Mouse (Mus musculus): Measurements from ENCODE around the gene Ubr7. TPM values are rescaled to one million over a fixed set of nuclear protein-coding genes. Genes with fewer than 3 reads are reported as not detected.

Ubr7 gene
- polyA plus RNA-seq, 1 experiment from 2014 or later, result 34.7 TPM

GRCm38 (mm10) chr12:102757055-102757688 is 595 bp upstream of the Ubr7 start:
- Histone ChIP-seq H3K9me3 (replicated peaks; ENCODE audit: control insufficient read depth, low read length, poor library complexity, severe bottlenecking) (no peaks in the 10 kb centered on the region), H3K4me2 (ENCODE audit: low read length) (peak overlapping the region; percentile 64), H3K27ac (ENCODE audit: low read length) (peak overlapping the region; percentile 92), H3K9ac (ENCODE audit: low read depth, low read length) (peak overlapping the region; percentile 74), H3K4me3 (ENCODE audit: low read depth, low read length) (peak overlapping the region; percentile 88), H3K4me1 (ENCODE audit: control insufficient read depth, insufficient read depth, low read length) (peaks cover 20% of the 10 kb centered on the region), H3K36me3 (ENCODE audit: control insufficient read depth, insufficient read depth, low read length) (no peaks in the 10 kb centered on the region), H3K27me3 (ENCODE audit: control insufficient read depth, insufficient read depth, low read depth, low read length) (no peaks in the 10 kb centered on the region)
- WGBS, result 1% methylated on average over 46 of the region's 46 CpGs
- peak; percentile 0; the same call in 1 of the 2 replicates for ATAC-seq

- Histone ChIP-seq H3K36me3 (ENCODE audit: control insufficient read depth, insufficient read depth, low read length) (no peaks in the 10 kb centered on the region), H3K9me3 (replicated peaks; ENCODE audit: control insufficient read depth, low read length, poor library complexity, severe bottlenecking) (no peaks in the 10 kb centered on the region), H3K4me2 (ENCODE audit: low read length) (peak within 1 kb of the TSS; percentile 91), H3K4me3 (ENCODE audit: low read depth, low read length) (peak within 1 kb of the TSS; percentile 88), H3K9ac (ENCODE audit: low read depth, low read length) (peak within 1 kb of the TSS; percentile 87), H3K4me1 (ENCODE audit: control insufficient read depth, insufficient read depth, low read length) (peaks cover 20% of the 10 kb centered on the region), H3K27ac (ENCODE audit: low read length) (peak within 1 kb of the TSS; percentile 92), H3K27me3 (ENCODE audit: control insufficient read depth, insufficient read depth, low read depth, low read length) (no peaks in the 10 kb centered on the region)
- ATAC-seq, result no peak
- WGBS, result under 1% methylated on average over 10 of the region's 10 CpGs
Measured at GRCm38 (mm10) chr12:102758403-102758756, 613 bp downstream of the Ubr7 start, which contains the start of gene Gm20604. TSS of gene Gm20604 (minus strand) at chr12:102758672.

- Histone ChIP-seq H3K4me3 (ENCODE audit: low read depth, low read length) (peak overlapping the region; percentile 88), H3K27ac (ENCODE audit: low read length) (no peak overlapping the region), H3K9ac (ENCODE audit: low read depth, low read length) (peak overlapping the region; percentile 87), H3K4me2 (ENCODE audit: low read length) (peak overlapping the region; percentile 91), H3K27me3 (ENCODE audit: control insufficient read depth, insufficient read depth, low read depth, low read length) (no peaks in the 10 kb centered on the region), H3K36me3 (ENCODE audit: control insufficient read depth, insufficient read depth, low read length) (no peaks in the 10 kb centered on the region), H3K9me3 (replicated peaks; ENCODE audit: control insufficient read depth, low read length, poor library complexity, severe bottlenecking) (no peaks in the 10 kb centered on the region), H3K4me1 (ENCODE audit: control insufficient read depth, insufficient read depth, low read length) (peaks cover 20% of the 10 kb centered on the region)
- 0% methylated on average over 5 of the region's 5 CpGs for WGBS
- no peak for ATAC-seq
Measured at GRCm38 (mm10) chr12:102758936-102759335, 1.2 kb downstream of the Ubr7 start.

- 93% methylated on average over 3 of the region's 3 CpGs for WGBS
- no peaks in the 10 kb centered on the region for H3K9me3 ChIP-seq (replicated peaks; ENCODE audit: control insufficient read depth, low read length, poor library complexity, severe bottlenecking)
- H3K27me3 ChIP-seq (ENCODE audit: control insufficient read depth, insufficient read depth, low read depth, low read length), result no peaks in the 10 kb centered on the region
- peaks cover 11% of the 10 kb centered on the region for H3K4me1 ChIP-seq (ENCODE audit: control insufficient read depth, insufficient read depth, low read length)
- no peak overlapping the region for H3K4me3 ChIP-seq (ENCODE audit: low read depth, low read length)
- peaks cover 6% of the 10 kb centered on the region; the same call in 1 of the 2 replicates for H3K36me3 ChIP-seq (ENCODE audit: control insufficient read depth, insufficient read depth, low read length)
- H3K4me2 ChIP-seq (ENCODE audit: low read length), result no peak overlapping the region
- no peak overlapping the region for H3K27ac ChIP-seq (ENCODE audit: low read length)
- no peak for ATAC-seq
- no peak overlapping the region for H3K9ac ChIP-seq (ENCODE audit: low read depth, low read length)
Measured at GRCm38 (mm10) chr12:102761668-102762067, 3.9 kb downstream of the Ubr7 start.

GRCm38 (mm10) chr12:102763696-102764095 is 5.9 kb downstream of the Ubr7 start:
- Histone ChIP-seq H3K4me3 (ENCODE audit: low read depth, low read length) (no peak overlapping the region), H3K4me1 (ENCODE audit: control insufficient read depth, insufficient read depth, low read length) (peaks cover 6% of the 10 kb centered on the region), H3K36me3 (ENCODE audit: control insufficient read depth, insufficient read depth, low read length) (peaks cover 20% of the 10 kb centered on the region), H3K27me3 (ENCODE audit: control insufficient read depth, insufficient read depth, low read depth, low read length) (no peaks in the 10 kb centered on the region), H3K9me3 (replicated peaks; ENCODE audit: control insufficient read depth, low read length, poor library complexity, severe bottlenecking) (no peaks in the 10 kb centered on the region), H3K4me2 (ENCODE audit: low read length) (no peak overlapping the region), H3K27ac (ENCODE audit: low read length) (no peak overlapping the region), H3K9ac (ENCODE audit: low read depth, low read length) (no peak overlapping the region)
- no peak for ATAC-seq

- no peak overlapping the region for H3K4me2 ChIP-seq (ENCODE audit: low read length)
- H3K36me3 ChIP-seq (ENCODE audit: control insufficient read depth, insufficient read depth, low read length), result peaks cover 50% of the 10 kb centered on the region
- no peak overlapping the region for H3K4me3 ChIP-seq (ENCODE audit: low read depth, low read length)
- no peaks in the 10 kb centered on the region for H3K4me1 ChIP-seq (ENCODE audit: control insufficient read depth, insufficient read depth, low read length)
- ATAC-seq, result no peak
- 98% methylated on average over 4 of the region's 4 CpGs for WGBS
- no peak overlapping the region for H3K9ac ChIP-seq (ENCODE audit: low read depth, low read length)
- H3K27ac ChIP-seq (ENCODE audit: low read length), result no peak overlapping the region
- no peaks in the 10 kb centered on the region for H3K27me3 ChIP-seq (ENCODE audit: control insufficient read depth, insufficient read depth, low read depth, low read length)
- H3K9me3 ChIP-seq (replicated peaks; ENCODE audit: control insufficient read depth, low read length, poor library complexity, severe bottlenecking), result no peaks in the 10 kb centered on the region
Measured at GRCm38 (mm10) chr12:102769000-102769399, 11.2 kb downstream of the Ubr7 start.

- Histone ChIP-seq H3K4me2 (ENCODE audit: low read length) (no peak overlapping the region), H3K9ac (ENCODE audit: low read depth, low read length) (no peak overlapping the region), H3K27ac (ENCODE audit: low read length) (no peak overlapping the region), H3K9me3 (replicated peaks; ENCODE audit: control insufficient read depth, low read length, poor library complexity, severe bottlenecking) (no peaks in the 10 kb centered on the region), H3K4me3 (ENCODE audit: low read depth, low read length) (no peak overlapping the region), H3K4me1 (ENCODE audit: control insufficient read depth, insufficient read depth, low read length) (no peaks in the 10 kb centered on the region), H3K36me3 (ENCODE audit: control insufficient read depth, insufficient read depth, low read length) (peaks cover 52% of the 10 kb centered on the region), H3K27me3 (ENCODE audit: control insufficient read depth, insufficient read depth, low read depth, low read length) (no peaks in the 10 kb centered on the region)
- 95% methylated on average over 8 of the region's 8 CpGs for WGBS
- ATAC-seq, result no peak
Measured at GRCm38 (mm10) chr12:102771601-102772000, 13.8 kb downstream of the Ubr7 start.

GRCm38 (mm10) chr12:102772676-102773075 is 14.9 kb downstream of the Ubr7 start:
- no peak overlapping the region for H3K9ac ChIP-seq (ENCODE audit: low read depth, low read length)
- no peaks in the 10 kb centered on the region for H3K4me1 ChIP-seq (ENCODE audit: control insufficient read depth, insufficient read depth, low read length)
- 98% methylated on average over 5 of the region's 5 CpGs for WGBS
- no peak for ATAC-seq
- no peak overlapping the region for H3K4me3 ChIP-seq (ENCODE audit: low read depth, low read length)
- H3K36me3 ChIP-seq (ENCODE audit: control insufficient read depth, insufficient read depth, low read length), result peaks cover 46% of the 10 kb centered on the region
- H3K27ac ChIP-seq (ENCODE audit: low read length), result no peak overlapping the region
- no peak overlapping the region for H3K4me2 ChIP-seq (ENCODE audit: low read length)
- H3K9me3 ChIP-seq (replicated peaks; ENCODE audit: control insufficient read depth, low read length, poor library complexity, severe bottlenecking), result no peaks in the 10 kb centered on the region
- no peaks in the 10 kb centered on the region for H3K27me3 ChIP-seq (ENCODE audit: control insufficient read depth, insufficient read depth, low read depth, low read length)

GRCm38 (mm10) chr12:102776035-102776434 is 18.3 kb downstream of the Ubr7 start:
- Histone ChIP-seq H3K9me3 (replicated peaks; ENCODE audit: control insufficient read depth, low read length, poor library complexity, severe bottlenecking) (no peaks in the 10 kb centered on the region), H3K27me3 (ENCODE audit: control insufficient read depth, insufficient read depth, low read depth, low read length) (no peaks in the 10 kb centered on the region), H3K4me2 (ENCODE audit: low read length) (no peak overlapping the region), H3K9ac (ENCODE audit: low read depth, low read length) (no peak overlapping the region), H3K36me3 (ENCODE audit: control insufficient read depth, insufficient read depth, low read length) (peaks cover 25% of the 10 kb centered on the region), H3K27ac (ENCODE audit: low read length) (no peak overlapping the region), H3K4me1 (ENCODE audit: control insufficient read depth, insufficient read depth, low read length) (no peaks in the 10 kb centered on the region), H3K4me3 (ENCODE audit: low read depth, low read length) (no peak overlapping the region)
- no peak for ATAC-seq
- WGBS, result 90% methylated on average over 14 of the region's 14 CpGs

Data from midbrain, embryonic 16.5 days (tissue).